Mouse (Mus musculus) bone marrow, adult 2 months (tissue): ENCODE data around the gene Hoxd10.

Experiments used
- CTCF ChIP-seq: fragments of 200-500 bp; IDR thresholded peaks from 2 replicates; pipeline ENCODE4 v1.5.1; 2011; ENCODE audit warnings: low read length, control low read depth; ENCODE audit not compliant: control insufficient read depth, insufficient read depth
- POLR2A ChIP-seq: fragments of 200-500 bp; IDR thresholded peaks from 2 replicates; pipeline ENCODE4 v1.6.1; 2011; ENCODE audit warnings: low read depth, mild to moderate bottlenecking, control low read depth, low read length, borderline replicate concordance; ENCODE audit not compliant: control insufficient read depth

- TF ChIP-seq CTCF (no peak), POLR2A (no peak)
Observed at GRCm38 (mm10) chr2:74704999-74705466, 13.3 kb downstream of the Hoxd10 start.
